Mouse (Mus musculus) spleen, postnatal 0 days (tissue): Measurements from ENCODE around the gene Sh3d21. TPM values are rescaled to one million over a fixed set of nuclear protein-coding genes. Genes with fewer than 3 reads are reported as not detected.

Experiments used
- polyA plus RNA-seq: library from polyadenylated mRNA; unstranded; fragments of >200 nt; fragmentation: Nextera tagmentation; extraction: Ambion mirVana; gene quantifications from 2 replicates; pipeline ENCODE4 v1.2.1, GENCODE M21; 2015

Gene Sh3d21
- polyA plus RNA-seq, result 1.6 and 2.6 TPM in 2 replicates

DNA sequence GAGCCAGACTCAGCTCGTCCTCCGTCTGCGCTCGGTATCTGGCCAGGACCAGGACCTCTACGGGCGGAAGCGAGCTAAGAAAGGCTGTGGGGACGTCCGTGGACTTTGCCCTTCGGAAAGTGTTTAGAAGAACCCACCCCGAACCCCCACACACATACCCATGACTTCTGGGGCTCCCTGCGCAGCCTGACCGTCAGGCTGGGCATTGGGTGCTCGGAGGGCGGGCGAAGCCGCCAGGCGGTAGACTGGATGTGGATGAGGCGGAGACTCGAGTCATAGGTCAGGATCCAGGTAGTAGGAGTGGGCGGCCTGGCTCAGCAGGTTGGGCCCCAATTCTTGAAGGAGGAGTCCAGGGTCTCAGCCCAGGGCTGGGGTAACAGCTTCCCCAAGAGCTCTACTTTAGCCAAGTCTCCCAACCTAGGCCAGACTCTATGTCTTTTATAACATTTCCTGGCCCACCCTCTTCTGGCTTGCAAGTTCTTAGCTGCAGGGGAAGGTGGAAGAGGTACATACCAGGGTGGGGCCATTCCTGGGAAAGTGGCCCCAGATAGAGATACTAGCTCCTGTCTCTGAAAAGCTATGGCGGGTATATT is at the start of gene Sh3d21:
Gene Sh3d21 (minus strand): TSS at position 425 of the 593 bp plus-strand sequence.

DNA sequence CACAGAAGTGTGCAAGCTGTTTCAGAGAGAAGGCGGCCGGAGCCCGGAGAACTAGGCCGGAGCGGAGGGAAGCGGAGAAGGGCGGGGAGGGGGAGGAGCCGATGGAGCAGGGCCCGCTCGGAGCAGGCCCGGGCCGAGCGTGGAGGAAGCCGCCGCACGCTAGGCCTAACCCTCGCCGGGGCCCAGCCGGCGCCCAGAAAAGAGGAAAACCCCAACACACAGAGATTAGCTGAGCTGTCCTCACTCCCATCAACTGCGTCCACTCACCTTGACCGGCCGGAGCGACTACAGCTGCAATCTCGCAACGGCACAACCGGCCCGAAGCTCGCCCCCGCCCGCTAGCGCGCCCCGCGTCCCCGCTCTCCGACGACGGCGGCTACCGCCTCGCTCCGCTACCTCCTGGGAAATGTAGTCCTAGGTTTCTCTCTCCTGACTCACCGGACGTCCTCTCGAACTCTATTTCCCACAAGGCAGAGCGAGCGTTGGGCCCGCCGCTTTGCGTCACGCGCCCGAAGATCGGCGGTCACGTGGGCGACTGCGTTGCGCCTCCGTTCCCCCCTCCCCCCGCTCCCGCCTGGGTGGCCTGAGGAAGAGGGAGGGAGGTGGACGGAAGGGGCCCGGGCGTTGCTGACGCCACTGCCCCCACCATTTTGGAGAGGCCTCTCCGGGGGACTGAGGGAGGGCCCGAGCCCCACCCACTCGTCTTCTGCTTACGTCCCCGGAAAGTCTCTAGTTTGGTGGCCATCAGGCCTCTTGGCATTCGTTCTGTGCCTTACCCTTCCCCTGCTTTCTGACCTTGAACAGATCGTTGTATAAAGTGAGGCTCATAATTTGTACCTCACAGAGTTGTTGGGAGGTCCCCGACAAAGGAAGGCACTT is 39.3 kb upstream of the Sh3d21 start, which contains the start of gene Thrap3:
Gene Thrap3 (minus strand): TSS at position 458 of the 879 bp plus-strand sequence.

DNA sequence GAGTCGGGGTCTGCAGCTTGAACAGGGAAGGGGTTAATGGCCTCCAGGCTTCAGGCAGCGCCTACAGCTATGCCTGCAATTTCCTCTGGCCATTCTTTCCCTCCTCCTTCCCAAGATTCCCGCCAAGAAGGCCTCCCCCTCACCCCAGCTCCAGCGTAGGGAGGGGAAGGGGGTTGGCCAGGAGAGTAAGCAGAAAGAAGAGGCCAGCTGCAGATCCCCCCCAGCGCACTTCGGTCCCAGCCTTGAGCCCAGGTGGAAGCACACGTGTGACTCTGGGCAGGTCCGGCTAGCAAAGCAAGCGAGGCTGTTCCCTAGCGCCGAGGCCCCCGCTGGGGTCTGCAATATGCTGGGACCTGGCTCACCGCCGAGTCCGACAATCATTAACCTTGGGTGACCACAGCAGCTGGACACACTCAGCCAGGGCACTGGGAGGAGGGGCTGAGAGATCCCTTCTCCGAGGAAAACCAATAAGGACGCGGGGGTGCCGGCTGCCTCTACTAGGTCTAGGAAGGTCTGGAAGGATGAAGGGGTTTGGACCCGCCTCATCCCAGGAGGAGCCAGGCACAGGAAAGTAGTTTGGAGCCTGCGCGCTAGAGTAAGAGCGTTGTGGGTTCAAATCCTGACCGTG is 15.6 kb downstream of the Sh3d21 start, which contains the start of gene Eva1b:
Gene Eva1b (plus strand): TSS at position 212 of the 628 bp plus-strand sequence.

DNA sequence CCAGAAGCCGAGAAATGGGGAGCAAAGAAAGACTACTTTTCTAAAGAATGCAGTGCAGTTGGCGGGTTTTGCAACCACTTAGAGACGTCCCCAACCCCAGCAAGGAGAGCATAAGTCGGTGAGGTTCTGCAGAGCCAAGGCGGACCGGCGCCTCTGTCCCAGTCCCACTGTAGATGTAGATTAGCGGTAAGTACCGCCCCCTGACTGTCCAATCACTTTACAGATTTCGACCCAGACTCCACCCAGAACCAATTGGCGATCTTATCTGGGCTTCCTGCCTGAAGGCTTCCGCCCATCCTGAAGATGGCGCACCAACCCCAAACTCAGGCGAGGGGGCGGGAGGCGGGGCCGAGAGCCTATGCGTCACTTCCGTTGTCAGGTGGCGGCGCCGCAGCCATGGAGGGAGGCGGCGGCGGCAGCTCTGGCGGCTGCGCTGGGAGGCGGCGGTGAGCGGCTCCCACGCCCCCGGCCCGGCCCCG is 59.7 kb downstream of the Sh3d21 start, which contains the start of gene Stk40:
Gene Stk40 (plus strand): TSS at position 368 of the 479 bp plus-strand sequence.

Other genes starting within 250 kb of the Sh3d21 start
- gene Csf3r, start 138.9 kb downstream of the Sh3d21 start, polyA plus RNA-seq, result 21.5 and 22.7 TPM in 2 replicates
- gene Mrps15, start 116.6 kb downstream of the Sh3d21 start, polyA plus RNA-seq, result 85.8 and 90.1 TPM in 2 replicates
- gene Oscp1, start 104.9 kb downstream of the Sh3d21 start, polyA plus RNA-seq, result 2.9 and 3.8 TPM in 2 replicates
- gene Lsm10, start 66.9 kb downstream of the Sh3d21 start, polyA plus RNA-seq, result 32.0 and 33.0 TPM in 2 replicates
- 9.9 and 12.5 TPM in 2 replicates for gene Stk40, start 59.5 kb downstream of the Sh3d21 start, polyA plus RNA-seq
- gene Eva1b, start 15.7 kb downstream of the Sh3d21 start, polyA plus RNA-seq, result 31.8 and 46.8 TPM in 2 replicates
- gene Thrap3, start 39.3 kb upstream of the Sh3d21 start, polyA plus RNA-seq, result 111 and 114 TPM in 2 replicates
- gene Map7d1, start 92.9 kb upstream of the Sh3d21 start, polyA plus RNA-seq, result 11.8 and 13.7 TPM in 2 replicates
- gene Trappc3, start 98.8 kb upstream of the Sh3d21 start, polyA plus RNA-seq, result 49.4 and 57.1 TPM in 2 replicates
- gene Col8a2, start 123.3 kb upstream of the Sh3d21 start, polyA plus RNA-seq, result 9.0 and 12.0 TPM in 2 replicates
- 27.9 and 33.9 TPM in 2 replicates for gene Adprhl2, start 158.2 kb upstream of the Sh3d21 start, polyA plus RNA-seq
- 1.5 and 2.9 TPM in 2 replicates for gene Tekt2, start 162.2 kb upstream of the Sh3d21 start, polyA plus RNA-seq